Comparison of ENCODE assay signal across 8 mouse cellular contexts in genomic region chr17:29873580-29874015, GRCm38 (mm10).
DNase-seq lines count a peak whose midpoint lies in the region; ATAC-seq and TF ChIP-seq lines count a peak whose summit lies in the region.

No protein-coding gene starts in this region.

- H3K9ac ChIP-seq in liver, embryonic 12.5 days = no peak overlapping the region
- no peak overlapping the region for H3K9ac ChIP-seq in liver, embryonic 11.5 days (ENCODE audit: low read depth, low read length)

- H3K27ac ChIP-seq in liver, embryonic 12.5 days = no peak overlapping the region
- no peak overlapping the region for H3K27ac ChIP-seq in liver, embryonic 11.5 days (ENCODE audit: low read depth, low read length)
- peak overlapping the region; percentile 75 for H3K27ac ChIP-seq in cortical plate, adult 2 months (ENCODE audit: insufficient read depth, low read length)
- peak overlapping the region; percentile 7 for H3K27ac ChIP-seq in heart, embryonic 10.5 days
- H3K27ac ChIP-seq in olfactory bulb, adult 2 months (ENCODE audit: insufficient read depth, low read depth, low read length) = peak overlapping the region; percentile 35

- H3K4me2 ChIP-seq in liver, embryonic 12.5 days = 0 out of 2 replicates have a peak overlapping the region, but pooled peaks have one; percentile 51
- H3K4me2 ChIP-seq in liver, embryonic 11.5 days = no peak overlapping the region

- TF ChIP-seq CTCF in cortical plate, adult 2 months (IDR thresholded peaks at IDR 0.05; ENCODE audit: extremely low read depth, insufficient read depth, low read length) = no peak
- no peak for TF ChIP-seq CTCF in olfactory bulb, adult 2 months (IDR thresholded peaks at IDR 0.05; ENCODE audit: insufficient read depth, low read depth, low read length)

- H3K4me1 ChIP-seq in liver, embryonic 12.5 days = peaks cover 22% of the 10 kb centered on the region
- H3K4me1 ChIP-seq in liver, embryonic 11.5 days (replicated peaks; ENCODE audit: control insufficient read depth, insufficient read depth, low read length) = peaks cover 11% of the 10 kb centered on the region
- H3K4me1 ChIP-seq in cortical plate, adult 2 months (ENCODE audit: control insufficient read depth, insufficient read depth, low read length) = no peaks in the 10 kb centered on the region
- peaks cover 25% of the 10 kb centered on the region for H3K4me1 ChIP-seq in heart, embryonic 10.5 days
- H3K4me1 ChIP-seq in olfactory bulb, adult 2 months (ENCODE audit: control insufficient read depth, insufficient read depth, low read length) = peaks cover 18% of the 10 kb centered on the region

- no peaks in the 10 kb centered on the region for H3K36me3 ChIP-seq in liver, embryonic 12.5 days
- H3K36me3 ChIP-seq in liver, embryonic 11.5 days (ENCODE audit: control insufficient read depth, insufficient read depth, low read length) = no peaks in the 10 kb centered on the region
- no peaks in the 10 kb centered on the region for H3K36me3 ChIP-seq in heart, embryonic 10.5 days

- no peak overlapping the region for H3K4me3 ChIP-seq in liver, embryonic 12.5 days
- H3K4me3 ChIP-seq in liver, embryonic 11.5 days (ENCODE audit: low read depth, low read length) = no peak overlapping the region
- no peak overlapping the region for H3K4me3 ChIP-seq in cortical plate, adult 2 months (ENCODE audit: insufficient read depth, low read length)
- H3K4me3 ChIP-seq in heart, embryonic 10.5 days = no peak overlapping the region
- H3K4me3 ChIP-seq in olfactory bulb, adult 2 months (ENCODE audit: insufficient read depth, low read depth, low read length) = no peak overlapping the region

- WGBS in liver, embryonic 12.5 days (ENCODE audit: insufficient replicate concordance) = 82% methylated on average over 7 of the region's 7 CpGs
- WGBS in liver, embryonic 11.5 days = 83% methylated on average over 7 of the region's 7 CpGs
- 65% methylated on average over 7 of the region's 7 CpGs for WGBS in heart, embryonic 10.5 days
- 46% methylated on average over 7 of the region's 7 CpGs for WGBS in olfactory bulb, adult 2 months

- H3K9me3 ChIP-seq in liver, embryonic 12.5 days (replicated peaks) = peaks cover 14% of the 10 kb centered on the region; the same call in 1 of the 2 replicates
- H3K9me3 ChIP-seq in liver, embryonic 11.5 days (ENCODE audit: control insufficient read depth, low read length) = peaks cover 7% of the 10 kb centered on the region; the same call in 1 of the 2 replicates
- H3K9me3 ChIP-seq in heart, embryonic 10.5 days = no peaks in the 10 kb centered on the region

- DNase-seq in liver, embryonic 11.5 days (ENCODE audit: low spot score) = no peak
- DNase-seq in heart, embryonic 10.5 days (ENCODE audit: low spot score) = no peak
- peak; percentile 86 for DNase-seq in left cerebral cortex, adult 11 months (ENCODE audit: low spot score)
- no peak for DNase-seq in thymus, postnatal 0 days (ENCODE audit: low spot score)
- DNase-seq in embryo, embryonic 10 days (ENCODE audit: low spot score) = no peak

- TF ChIP-seq POLR2A in cortical plate, adult 2 months (IDR thresholded peaks at IDR 0.05; ENCODE audit: extremely low read depth, insufficient read depth, low read length) = no peak
- no peak for TF ChIP-seq POLR2A in olfactory bulb, adult 2 months (IDR thresholded peaks at IDR 0.05; ENCODE audit: insufficient read depth, low read depth, low read length)

- ATAC-seq in liver, embryonic 12.5 days = no peak
- no peak for ATAC-seq in liver, embryonic 11.5 days (replicated peaks; ENCODE audit: low FRiP score)

- peaks cover 10% of the 10 kb centered on the region; the same call in 1 of the 2 replicates for H3K27me3 ChIP-seq in liver, embryonic 12.5 days (replicated peaks)
- H3K27me3 ChIP-seq in liver, embryonic 11.5 days (replicated peaks; ENCODE audit: control insufficient read depth, insufficient read depth, low read length) = peaks cover 5% of the 10 kb centered on the region; the same call in 1 of the 2 replicates
- H3K27me3 ChIP-seq in heart, embryonic 10.5 days (ENCODE audit: insufficient read depth, poor library complexity, severe bottlenecking) = peaks cover 55% of the 10 kb centered on the region

Comparison
In these comparisons a context has a peak if more than half of its experiments do, and no peak if none do; other contexts are left out.
1. H3K27ac ChIP-seq: peak in cortical plate, adult 2 months (single experiment), heart, embryonic 10.5 days (single experiment) and olfactory bulb, adult 2 months (single experiment); none in liver, embryonic 12.5 days (single experiment) and liver, embryonic 11.5 days (single experiment).